Mouse (Mus musculus): ENCODE measurements around the gene Arl2bp. TPM values are rescaled to one million over a fixed set of nuclear protein-coding genes. Genes with fewer than 3 reads are reported as not detected.

The Arl2bp gene
- total and polyA plus RNA-seq, 3 experiments, result 77.2 to 107 (median 84.1) TPM

GRCm38 (mm10) chr8:94680414-94680813 lies 14.0 kb downstream of the Arl2bp start:
- peak; percentile 38 for TF ChIP-seq CTCF (IDR thresholded peaks at IDR 0.05)
- TF ChIP-seq EP300 (IDR thresholded peaks at IDR 0.05; ENCODE audit: insufficient read depth, low read depth, low read length), result no peak
- TF ChIP-seq POLR2A (IDR thresholded peaks at IDR 0.05; ENCODE audit: insufficient read depth, low read depth, low read length), result no peak
- no peaks in the 10 kb centered on the region for H3K36me3 ChIP-seq (ENCODE audit: control insufficient read depth, insufficient read depth, low read length)
- no peak overlapping the region for H3K9ac ChIP-seq (ENCODE audit: low read depth, low read length)
- no peaks in the 10 kb centered on the region for H3K27me3 ChIP-seq (ENCODE audit: control insufficient read depth, insufficient read depth, low read length)
- H3K4me1 ChIP-seq (ENCODE audit: control insufficient read depth, insufficient read depth, low read length), result peaks cover 5% of the 10 kb centered on the region
- no peak overlapping the region for H3K27ac ChIP-seq
- H3K4me3 ChIP-seq, result no peak overlapping the region
- no peaks in the 10 kb centered on the region for H3K79me2 ChIP-seq (replicated peaks; ENCODE audit: control insufficient read depth, insufficient read depth, low read length)
- WGBS, result 88% methylated on average over 3 of the region's 3 CpGs
- DNase-seq, result no peak
- intact Hi-C loops (cut with DNase I), result no loop called here

GRCm38 (mm10) chr8:94682732-94683524 lies 16.5 kb downstream of the Arl2bp start:
- H3K27ac ChIP-seq, result no peak overlapping the region
- H3K27me3 ChIP-seq (ENCODE audit: control insufficient read depth, insufficient read depth, low read length), result no peaks in the 10 kb centered on the region
- H3K4me1 ChIP-seq (ENCODE audit: control insufficient read depth, insufficient read depth, low read length), result peaks cover 5% of the 10 kb centered on the region
- no peaks in the 10 kb centered on the region for H3K79me2 ChIP-seq (replicated peaks; ENCODE audit: control insufficient read depth, insufficient read depth, low read length)
- 69% methylated on average over 16 of the region's 16 CpGs for WGBS
- no peaks in the 10 kb centered on the region for H3K36me3 ChIP-seq (ENCODE audit: control insufficient read depth, insufficient read depth, low read length)
- TF ChIP-seq CTCF (IDR thresholded peaks at IDR 0.05) (no peak), POLR2A (IDR thresholded peaks at IDR 0.05; ENCODE audit: insufficient read depth, low read depth, low read length) (no peak), EP300 (IDR thresholded peaks at IDR 0.05; ENCODE audit: insufficient read depth, low read depth, low read length) (no peak)
- no peak overlapping the region for H3K9ac ChIP-seq (ENCODE audit: low read depth, low read length)
- no peak overlapping the region for H3K4me3 ChIP-seq
- intact Hi-C loops (cut with DNase I), result no loop called here
- no peak for DNase-seq

- TF ChIP-seq POLR2A (IDR thresholded peaks at IDR 0.05; ENCODE audit: insufficient read depth, low read depth, low read length) (no peak), EP300 (IDR thresholded peaks at IDR 0.05; ENCODE audit: insufficient read depth, low read depth, low read length) (no peak), CTCF (IDR thresholded peaks at IDR 0.05) (no peak)
- Histone ChIP-seq H3K27ac (no peak overlapping the region), H3K9ac (ENCODE audit: low read depth, low read length) (no peak overlapping the region), H3K79me2 (replicated peaks; ENCODE audit: control insufficient read depth, insufficient read depth, low read length) (no peaks in the 10 kb centered on the region), H3K27me3 (ENCODE audit: control insufficient read depth, insufficient read depth, low read length) (no peaks in the 10 kb centered on the region), H3K4me1 (ENCODE audit: control insufficient read depth, insufficient read depth, low read length) (peaks cover 3% of the 10 kb centered on the region), H3K36me3 (ENCODE audit: control insufficient read depth, insufficient read depth, low read length) (no peaks in the 10 kb centered on the region), H3K4me3 (no peak overlapping the region)
- no peak for DNase-seq
- 77% methylated on average over 4 of the region's 4 CpGs for WGBS
- intact Hi-C loops (cut with DNase I), result no loop called here
Measured at GRCm38 (mm10) chr8:94684287-94684686, 17.9 kb downstream of the Arl2bp start.

- Histone ChIP-seq H3K36me3 (ENCODE audit: control insufficient read depth, insufficient read depth, low read length) (no peaks in the 10 kb centered on the region), H3K4me3 (no peak overlapping the region), H3K27ac (no peak overlapping the region), H3K27me3 (ENCODE audit: control insufficient read depth, insufficient read depth, low read length) (no peaks in the 10 kb centered on the region), H3K9ac (ENCODE audit: low read depth, low read length) (no peak overlapping the region), H3K79me2 (replicated peaks; ENCODE audit: control insufficient read depth, insufficient read depth, low read length) (no peaks in the 10 kb centered on the region), H3K4me1 (ENCODE audit: control insufficient read depth, insufficient read depth, low read length) (peaks cover 3% of the 10 kb centered on the region)
- intact Hi-C loops (cut with DNase I), result no loop called here
- WGBS, result 59% methylated on average over 9 of the region's 9 CpGs
- TF ChIP-seq CTCF (IDR thresholded peaks at IDR 0.05), result no peak
- no peak for TF ChIP-seq EP300 (IDR thresholded peaks at IDR 0.05; ENCODE audit: insufficient read depth, low read depth, low read length)
- no peak for TF ChIP-seq POLR2A (IDR thresholded peaks at IDR 0.05; ENCODE audit: insufficient read depth, low read depth, low read length)
- DNase-seq, result no peak
Measured at GRCm38 (mm10) chr8:94685953-94686352, 19.6 kb downstream of the Arl2bp start.

GRCm38 (mm10) chr8:94694701-94695100 lies 28.3 kb downstream of the Arl2bp start:
- intact Hi-C loops (cut with DNase I), result no loop called here

GRCm38 (mm10) chr8:94695341-94695993 lies 29.1 kb downstream of the Arl2bp start:
- H3K27ac ChIP-seq, result no peak overlapping the region
- no peak for TF ChIP-seq POLR2A (IDR thresholded peaks at IDR 0.05; ENCODE audit: insufficient read depth, low read depth, low read length)
- no peak for TF ChIP-seq EP300 (IDR thresholded peaks at IDR 0.05; ENCODE audit: insufficient read depth, low read depth, low read length)
- TF ChIP-seq CTCF (IDR thresholded peaks at IDR 0.05), result no peak

More at GRCm38 (mm10) chr8:94694701-94695100, 28.3 kb downstream of the Arl2bp start:
- Histone ChIP-seq H3K36me3 (ENCODE audit: control insufficient read depth, insufficient read depth, low read length) (no peaks in the 10 kb centered on the region), H3K4me1 (ENCODE audit: control insufficient read depth, insufficient read depth, low read length) (no peaks in the 10 kb centered on the region), H3K9ac (ENCODE audit: low read depth, low read length) (no peak overlapping the region), H3K27me3 (ENCODE audit: control insufficient read depth, insufficient read depth, low read length) (peaks cover 10% of the 10 kb centered on the region), H3K79me2 (replicated peaks; ENCODE audit: control insufficient read depth, insufficient read depth, low read length) (no peaks in the 10 kb centered on the region), H3K4me3 (no peak overlapping the region), H3K27ac (no peak overlapping the region)
- TF ChIP-seq EP300 (IDR thresholded peaks at IDR 0.05; ENCODE audit: insufficient read depth, low read depth, low read length), result no peak
- TF ChIP-seq POLR2A (IDR thresholded peaks at IDR 0.05; ENCODE audit: insufficient read depth, low read depth, low read length), result no peak
- DNase-seq, result peak in 1 of 2 experiments; percentile 11
- 18% methylated on average over 6 of the region's 6 CpGs for WGBS

More at GRCm38 (mm10) chr8:94695341-94695993, 29.1 kb downstream of the Arl2bp start:
- Histone ChIP-seq H3K36me3 (ENCODE audit: control insufficient read depth, insufficient read depth, low read length) (no peaks in the 10 kb centered on the region), H3K4me3 (peak overlapping the region; percentile 36), H3K27me3 (ENCODE audit: control insufficient read depth, insufficient read depth, low read length) (peaks cover 10% of the 10 kb centered on the region), H3K9ac (ENCODE audit: low read depth, low read length) (no peak overlapping the region), H3K79me2 (replicated peaks; ENCODE audit: control insufficient read depth, insufficient read depth, low read length) (no peaks in the 10 kb centered on the region), H3K4me1 (ENCODE audit: control insufficient read depth, insufficient read depth, low read length) (no peaks in the 10 kb centered on the region)
- peak in 1 of 2 experiments; percentile 22 for DNase-seq
- intact Hi-C loops (cut with DNase I), result no loop called here
- WGBS, result 2% methylated on average over 31 of the region's 31 CpGs

Measured in heart, adult 2 months (tissue).